Mouse (Mus musculus) kidney, postnatal 0 days (tissue): ENCODE data around the gene Panx1. TPM values are rescaled to one million over a fixed set of nuclear protein-coding genes. Genes with fewer than 3 reads are reported as not detected.

Source experiments
- ATAC-seq: fragments of 200-750 bp; cut with Nextera tagmentation; replicated peaks from 2 replicates; pipeline ENCODE4 v1.8.0; 2017; ENCODE audit warnings: low read depth, moderate number of reproducible peaks, moderate TSS enrichment, moderate library complexity; ENCODE audit not compliant: low FRiP score
- DNase-seq: peaks from one replicate; pipeline ENCODE4 v3.0.0-alpha.2; 2016; ENCODE audit warnings: low spot score
- H3K27ac ChIP-seq: fragments of 300-500 bp; sonication (generic); 2 replicates; pipeline ENCODE4 v1.5.1; 2014; ENCODE audit warnings: mild to moderate bottlenecking
- H3K27me3 ChIP-seq: fragments of 300-500 bp; sonication (generic); 2 replicates; pipeline ENCODE4 v1.6.1; 2014; ENCODE audit warnings: low read length, mixed read lengths; ENCODE audit not compliant: insufficient read depth
- H3K36me3 ChIP-seq: fragments of 300-500 bp; sonication (generic); 2 replicates; pipeline ENCODE4 v1.6.1; 2014; ENCODE audit warnings: low read length, mixed read lengths; ENCODE audit not compliant: insufficient read depth
- H3K4me1 ChIP-seq: fragments of 300-500 bp; sonication (generic); replicated peaks from 2 replicates; pipeline ENCODE4 v1.6.1; 2014; ENCODE audit warnings: antibody characterized with exemption, low read length, mixed read lengths; ENCODE audit not compliant: insufficient read depth
- H3K4me2 ChIP-seq: fragments of 300-500 bp; sonication (generic); 2 replicates; pipeline ENCODE4 v1.6.1; 2014; ENCODE audit warnings: mild to moderate bottlenecking, low read length, moderate library complexity, mixed read lengths
- H3K4me3 ChIP-seq: fragments of 300-500 bp; sonication (generic); replicated peaks from 2 replicates; pipeline ENCODE4 v1.5.1; 2014; ENCODE audit warnings: low read depth, low read length
- H3K9ac ChIP-seq: fragments of 300-500 bp; sonication (generic); 2 replicates; pipeline ENCODE4 v1.6.1; 2014; ENCODE audit warnings: low read depth, low read length
- H3K9me3 ChIP-seq: fragments of 300-500 bp; sonication (generic); replicated peaks from 2 replicates; pipeline ENCODE4 v1.6.1; 2016; ENCODE audit warnings: low read length, inconsistent platforms, mixed read lengths
- CTCF ChIP-seq: IDR thresholded peaks from 2 replicates; pipeline ENCODE4 v1.5.1; 2016; ENCODE audit warnings: antibody characterized with exemption, low read depth, mild to moderate bottlenecking, moderate library complexity
- WGBS: fragments of 180-500 bp; shearing (Covaris S2); extraction: QIAGEN DNeasy Blood & Tissue Kit; methylation state at CpG from one replicate; pipeline ENCODE4 v1.1.7; 2014; 5-methylcytosine and 5-hydroxymethylcytosine counted together
- polyA plus RNA-seq: library from polyadenylated mRNA; unstranded; fragments of >200 nt; fragmentation: Nextera tagmentation; extraction: Ambion mirVana; gene quantifications from 2 replicates; pipeline ENCODE4 v1.2.1, GENCODE M21; 2015

The Panx1 gene
- polyA plus RNA-seq, 1 experiment from 2014 or later: 37.3 TPM

DNA sequence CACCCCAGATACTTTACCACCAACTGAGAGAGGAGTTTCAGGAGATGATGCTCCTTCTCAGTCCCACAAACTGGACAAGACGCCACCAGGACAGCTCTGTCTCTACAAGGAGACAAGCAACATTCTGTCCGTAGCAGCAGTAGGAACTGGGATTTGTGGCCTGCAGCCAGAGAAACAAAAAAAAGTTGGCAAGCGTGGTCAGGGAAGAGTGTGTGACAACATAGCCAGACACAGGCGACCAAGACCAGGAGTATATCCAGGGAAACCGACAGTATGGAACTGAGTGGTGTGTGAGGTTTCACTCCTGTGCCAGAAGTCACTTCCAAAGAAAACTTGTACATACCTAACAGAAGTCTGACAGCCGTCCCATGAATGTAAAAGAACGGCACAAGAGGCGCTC lies 14.5 kb downstream of the Panx1 start:
- ATAC-seq (no peak), DNase-seq (no peak)
- no peak overlapping the region for H3K4me2 ChIP-seq
- 62% methylated on average over 8 of the region's 8 CpGs for WGBS
- 0 out of 2 replicates have a peak, but pooled peaks cover 4% of the 10 kb centered on the region for H3K36me3 ChIP-seq
- no peaks in the 10 kb centered on the region; the same call in 1 of the 2 replicates for H3K4me1 ChIP-seq
- H3K27me3 ChIP-seq: no peaks in the 10 kb centered on the region
- TF ChIP-seq CTCF: no peak
- no peak overlapping the region for H3K4me3 ChIP-seq
- H3K9me3 ChIP-seq: no peaks in the 10 kb centered on the region
- H3K9ac ChIP-seq: no peak overlapping the region
- no peak overlapping the region for H3K27ac ChIP-seq

DNA sequence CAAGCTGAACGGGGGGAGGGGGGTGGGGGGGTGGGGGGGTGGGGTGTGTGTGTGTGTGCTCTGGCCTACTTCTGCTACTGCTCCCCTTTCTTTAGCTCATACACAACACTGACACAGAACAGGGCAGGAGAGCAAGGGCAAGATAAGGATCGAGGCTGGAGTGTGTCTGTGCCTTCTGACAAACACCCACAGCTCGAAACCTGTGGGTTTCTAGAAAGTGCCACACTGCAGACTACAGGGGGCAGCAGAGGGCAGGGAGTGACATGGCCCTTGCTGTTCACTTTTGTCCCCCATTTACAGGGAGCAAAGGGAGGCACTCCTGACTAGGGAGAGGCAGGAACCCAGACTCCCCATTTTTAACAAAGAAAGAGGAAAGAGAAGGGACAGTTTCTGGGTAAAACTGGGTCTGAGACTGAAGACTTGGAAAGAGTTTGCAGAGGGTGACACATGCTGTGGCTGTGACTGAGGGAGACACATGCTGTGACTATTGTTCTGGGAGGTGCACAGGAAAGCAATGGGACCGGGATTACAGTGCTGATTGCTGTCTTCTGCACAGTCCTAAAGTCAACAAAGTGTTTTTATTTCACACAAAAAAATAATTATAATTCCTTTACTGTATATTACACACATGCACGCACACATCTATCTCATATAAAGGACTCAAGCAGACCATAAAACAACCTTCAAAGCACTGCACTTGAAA lies 16.1 kb downstream of the Panx1 start:
- Histone ChIP-seq H3K27ac (no peak overlapping the region), H3K27me3 (no peaks in the 10 kb centered on the region), H3K4me3 (no peak overlapping the region), H3K9me3 (no peaks in the 10 kb centered on the region), H3K36me3 (0 out of 2 replicates have a peak, but pooled peaks cover 4% of the 10 kb centered on the region), H3K9ac (no peak overlapping the region), H3K4me2 (no peak overlapping the region), H3K4me1 (no peaks in the 10 kb centered on the region; the same call in 1 of the 2 replicates)
- peak; percentile 77 for TF ChIP-seq CTCF
- 64% methylated on average over 5 of the region's 5 CpGs for WGBS
- DNase-seq (peak; percentile 54), ATAC-seq (no peak)

DNA sequence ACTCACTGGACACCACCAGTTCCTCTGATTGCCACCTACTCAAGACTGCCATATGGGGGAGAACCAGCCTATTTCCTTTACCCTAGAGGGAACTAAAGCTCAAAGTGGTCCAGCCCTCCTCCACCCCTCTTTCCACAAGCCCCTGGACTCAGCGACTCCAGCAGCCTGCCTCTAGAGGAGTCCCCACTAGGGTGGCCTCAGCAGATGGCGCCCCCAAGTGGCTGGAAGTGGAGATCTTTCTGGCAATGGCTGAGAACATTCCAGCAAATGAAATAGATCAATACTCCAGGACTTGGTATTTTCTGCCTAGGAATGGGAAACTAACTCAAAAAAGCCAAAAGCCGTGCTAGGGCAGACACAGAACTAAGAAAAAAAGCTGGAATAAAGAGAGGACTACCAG lies 17.6 kb downstream of the Panx1 start:
- Histone ChIP-seq H3K36me3 (0 out of 2 replicates have a peak, but pooled peaks cover 4% of the 10 kb centered on the region), H3K4me3 (no peak overlapping the region), H3K4me2 (no peak overlapping the region), H3K9ac (no peak overlapping the region), H3K27ac (no peak overlapping the region), H3K9me3 (no peaks in the 10 kb centered on the region), H3K4me1 (no peaks in the 10 kb centered on the region), H3K27me3 (no peaks in the 10 kb centered on the region)
- peak; percentile 43; the same call in 1 of the 2 replicates for TF ChIP-seq CTCF
- WGBS: 69% methylated on average over 3 of the region's 3 CpGs
- ATAC-seq: no peak
- no peak for DNase-seq

DNA sequence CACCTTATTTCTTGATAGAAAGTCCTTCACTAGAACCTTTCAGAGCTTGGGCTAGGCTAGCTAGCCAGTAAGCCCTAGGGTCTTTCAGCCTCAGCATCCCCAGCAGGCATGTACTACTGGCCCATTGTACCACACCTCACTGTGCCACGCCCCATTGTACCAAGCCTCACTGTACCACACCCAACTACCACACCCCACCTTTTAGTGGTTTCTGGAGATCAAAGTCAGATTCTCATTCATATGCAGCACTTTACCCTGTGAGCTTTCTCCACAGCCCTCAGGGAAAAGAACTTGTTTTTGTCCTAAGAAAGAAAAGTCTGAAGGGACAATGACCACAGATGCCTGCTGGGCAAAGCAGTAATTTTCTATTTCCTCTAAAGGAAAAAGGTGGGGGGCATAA lies 22.2 kb downstream of the Panx1 start:
- no peaks in the 10 kb centered on the region for H3K9me3 ChIP-seq
- H3K27ac ChIP-seq: no peak overlapping the region
- WGBS: 96% methylated on average over 1 of the region's 1 CpGs
- DNase-seq (no peak), ATAC-seq (no peak)
- no peaks in the 10 kb centered on the region for H3K27me3 ChIP-seq
- no peaks in the 10 kb centered on the region for H3K36me3 ChIP-seq
- no peak for TF ChIP-seq CTCF
- no peak overlapping the region for H3K4me2 ChIP-seq
- H3K4me1 ChIP-seq: no peaks in the 10 kb centered on the region
- no peak overlapping the region for H3K9ac ChIP-seq
- no peak overlapping the region for H3K4me3 ChIP-seq

DNA sequence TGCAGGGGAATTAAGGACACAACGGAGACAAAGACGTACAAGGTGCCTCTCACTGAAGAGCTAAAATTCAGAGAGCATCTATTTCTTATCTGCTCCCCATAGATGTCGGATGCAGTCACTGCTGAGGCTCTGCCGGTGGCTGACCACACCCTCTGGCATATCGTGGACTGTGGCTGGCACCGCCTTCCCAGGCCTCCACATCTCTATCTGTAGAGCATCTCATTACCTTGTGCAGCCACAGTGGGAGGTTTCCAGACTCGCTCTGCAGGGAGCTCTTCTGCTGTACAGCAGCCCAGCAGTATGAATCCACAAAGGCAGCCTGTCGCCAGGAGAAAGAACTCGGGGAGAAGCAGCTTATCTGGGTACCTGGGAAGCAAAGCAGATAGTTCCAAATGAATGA lies 24.1 kb downstream of the Panx1 start:
- Histone ChIP-seq H3K9me3 (no peaks in the 10 kb centered on the region), H3K4me3 (no peak overlapping the region), H3K27me3 (no peaks in the 10 kb centered on the region), H3K27ac (no peak overlapping the region), H3K9ac (no peak overlapping the region), H3K4me2 (no peak overlapping the region), H3K36me3 (no peaks in the 10 kb centered on the region), H3K4me1 (no peaks in the 10 kb centered on the region)
- no peak for ATAC-seq
- no peak for DNase-seq
- no peak for TF ChIP-seq CTCF
- WGBS: 83% methylated on average over 9 of the region's 9 CpGs

DNA sequence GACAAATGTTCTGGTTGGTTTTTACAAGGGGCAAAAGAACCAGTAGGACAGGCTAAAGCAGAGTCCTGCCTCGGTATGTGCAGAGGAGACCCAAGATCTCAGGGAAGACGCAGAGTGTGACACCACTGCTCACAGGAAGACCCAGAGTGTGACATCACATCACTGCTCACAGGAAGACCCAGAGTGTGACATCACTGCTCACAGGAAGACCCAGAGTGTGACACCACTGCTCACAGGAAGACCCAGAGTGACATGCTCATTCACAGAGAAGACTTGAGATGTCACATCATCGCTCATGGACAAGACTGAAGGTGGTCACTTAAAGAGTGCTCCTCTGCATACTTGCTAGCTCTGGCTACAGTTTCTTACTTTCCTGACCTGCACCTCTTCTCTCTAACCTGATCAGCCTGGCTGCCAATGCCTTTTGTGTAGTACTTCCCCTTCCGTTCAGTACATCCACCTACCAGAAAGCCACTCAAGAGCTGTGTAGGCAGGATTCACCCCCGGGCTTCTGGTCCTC lies 24.7 kb downstream of the Panx1 start:
- Histone ChIP-seq H3K27me3 (no peaks in the 10 kb centered on the region), H3K9me3 (no peaks in the 10 kb centered on the region), H3K36me3 (no peaks in the 10 kb centered on the region), H3K4me3 (no peak overlapping the region), H3K9ac (no peak overlapping the region), H3K4me2 (no peak overlapping the region), H3K4me1 (no peaks in the 10 kb centered on the region), H3K27ac (no peak overlapping the region)
- WGBS: 92% methylated on average over 5 of the region's 5 CpGs
- no peak for TF ChIP-seq CTCF
- DNase-seq (no peak), ATAC-seq (no peak)

DNA sequence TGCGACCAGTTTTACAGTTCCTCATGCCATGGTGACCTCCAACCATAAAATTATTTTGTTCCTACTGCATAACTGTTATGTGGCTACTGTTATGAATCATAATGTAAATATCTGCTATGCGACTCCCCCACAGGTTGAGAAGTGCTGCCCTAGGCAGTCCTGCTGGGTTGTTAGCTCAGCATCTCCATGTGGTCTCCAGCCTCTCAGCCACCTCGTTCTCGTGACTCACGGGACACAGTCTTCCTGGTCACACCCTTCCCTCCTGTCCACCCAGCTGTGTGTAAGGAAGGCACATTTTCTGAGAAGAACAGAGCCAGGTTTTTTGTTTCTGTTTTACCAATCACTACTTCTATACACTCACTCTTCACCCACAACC lies 26.5 kb downstream of the Panx1 start:
- Histone ChIP-seq H3K36me3 (no peaks in the 10 kb centered on the region), H3K9ac (no peak overlapping the region), H3K4me3 (no peak overlapping the region), H3K27me3 (no peaks in the 10 kb centered on the region), H3K4me1 (no peaks in the 10 kb centered on the region), H3K27ac (no peak overlapping the region), H3K9me3 (no peaks in the 10 kb centered on the region), H3K4me2 (no peak overlapping the region)
- DNase-seq (no peak), ATAC-seq (no peak)
- no peak for TF ChIP-seq CTCF
- 76% methylated on average over 5 of the region's 5 CpGs for WGBS
